In the genomic region with DNA sequence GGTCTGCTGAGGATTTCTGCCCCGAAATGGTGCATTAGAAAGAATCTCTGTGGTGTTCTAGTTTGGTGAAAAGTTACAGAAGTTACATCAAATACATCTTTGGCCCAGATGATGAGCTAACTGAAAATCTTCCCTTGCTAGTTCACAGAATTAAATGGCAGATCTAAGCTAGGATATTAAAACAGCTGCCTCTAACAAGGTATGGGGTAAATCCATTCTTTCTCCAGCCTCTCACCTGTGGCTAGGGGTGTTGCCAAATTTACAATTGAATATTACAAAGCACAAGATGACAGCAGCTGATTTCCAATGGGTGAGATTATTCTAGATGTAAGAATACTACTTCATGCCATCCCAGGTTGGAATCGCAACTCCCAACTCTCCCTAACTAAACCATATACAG, we compare ENCODE assay signal across 8 mouse cellular contexts. TPM values are rescaled to one million over a fixed set of nuclear protein-coding genes. Genes with fewer than 3 reads are reported as not detected.
DNase-seq lines count a peak whose midpoint lies in the region; ATAC-seq and TF ChIP-seq lines count a peak whose summit lies in the region.

Gene Cul1 (plus strand): TSS at position 301 of the 400 bp plus-strand sequence.

- TF ChIP-seq CTCF in kidney, adult 2 months (conservative IDR thresholded peaks at IDR 0.05; ENCODE audit: insufficient read depth, insufficient read length, low read depth, low read length) = no peak

- no peak for DNase-seq in kidney, adult 2 months
- no peak for DNase-seq in kidney, postnatal 25 days
- no peak for DNase-seq in adrenal gland, adult 2 months
- DNase-seq in gastrocnemius, adult 18-20 months (ENCODE audit: low spot score) = no peak
- no peak for DNase-seq in cerebellum, adult 9-10 months
- DNase-seq in cerebellum, postnatal 14 days = no peak

- H3K4me1 ChIP-seq in kidney, adult 2 months (ENCODE audit: control insufficient read depth, insufficient read depth, low read length) = peaks cover 9% of the 10 kb centered on the region
- H3K4me1 ChIP-seq in hindbrain, embryonic 16.5 days (ENCODE audit: control insufficient read depth, insufficient read depth, low read depth, low read length) = peaks cover 15% of the 10 kb centered on the region

- H3K4me3 ChIP-seq in kidney, adult 2 months (ENCODE audit: insufficient read depth, low read depth, low read length) = peak within 1 kb of the TSS; percentile 73
- peak within 1 kb of the TSS; percentile 99 for H3K4me3 ChIP-seq in hindbrain, embryonic 16.5 days (ENCODE audit: low read length)
- H3K4me3 ChIP-seq in macrophage (ENCODE audit: inconsistent target) = peak within 1 kb of the TSS; percentile 43

- no peaks in the 10 kb centered on the region for H3K27me3 ChIP-seq in kidney, adult 2 months (replicated peaks; ENCODE audit: control insufficient read depth, insufficient read depth, low read length)
- H3K27me3 ChIP-seq in hindbrain, embryonic 16.5 days (replicated peaks; ENCODE audit: control insufficient read depth, insufficient read depth, low read length) = no peaks in the 10 kb centered on the region

- no peaks in the 10 kb centered on the region for H3K9me3 ChIP-seq in hindbrain, embryonic 16.5 days (ENCODE audit: control insufficient read depth, low read length)

- H3K79me2 ChIP-seq in macrophage (ENCODE audit: inconsistent target) = peaks cover 32% of the 10 kb centered on the region

- H3K9ac ChIP-seq in hindbrain, embryonic 16.5 days (ENCODE audit: low read depth, low read length) = peak within 1 kb of the TSS; percentile 100

- H3K27ac ChIP-seq in kidney, adult 2 months (ENCODE audit: insufficient read depth, low read depth, low read length) = peak within 1 kb of the TSS; percentile 72
- peak within 1 kb of the TSS; percentile 98 for H3K27ac ChIP-seq in hindbrain, embryonic 16.5 days (ENCODE audit: low read depth, low read length)
- H3K27ac ChIP-seq in macrophage = no peak within 1 kb of the TSS

- no peak for TF ChIP-seq POLR2A in kidney, adult 2 months (IDR thresholded peaks at IDR 0.05; ENCODE audit: low read depth, low read length)

- H3K36me3 ChIP-seq in kidney, adult 2 months (ENCODE audit: control insufficient read depth, insufficient read depth, low read length) = no peaks in the 10 kb centered on the region
- no peaks in the 10 kb centered on the region for H3K36me3 ChIP-seq in hindbrain, embryonic 16.5 days (ENCODE audit: control insufficient read depth, insufficient read depth, low read length)
- H3K36me3 ChIP-seq in macrophage (ENCODE audit: inconsistent target) = no peaks in the 10 kb centered on the region

- no peak for ATAC-seq in hindbrain, embryonic 16.5 days

- 52% methylated on average over 2 of the region's 2 CpGs for WGBS in kidney, adult 2 months
- WGBS in hindbrain, embryonic 16.5 days = 39% methylated on average over 2 of the region's 2 CpGs
- 39% methylated on average over 2 of the region's 2 CpGs for WGBS in macrophage (ENCODE audit: missing documents)

- H3K4me2 ChIP-seq in hindbrain, embryonic 16.5 days (ENCODE audit: low read length) = peak within 1 kb of the TSS; percentile 92

RNA-seq across cellular contexts. Expression of gene Cul1, which starts in this region (rescaled TPM):
- 23.2 and 28.5 TPM in 2 replicates for polyA plus RNA-seq in kidney, adult 2 months (2012; rRNA removed)
- total RNA-seq in adrenal gland, adult 2 months (2021) = 100 to 1,000 TPM in 1 of 2 experiments, 10 to 100 TPM in 1; 89.9 to 107 TPM
- 7.4 and 9.2 TPM in 2 replicates for polyA plus RNA-seq in adrenal gland, adult 2 months (2012; rRNA removed)
- 10 to 100 TPM; 66.2 to 70.8 TPM for total RNA-seq in gastrocnemius, adult 18-20 months (2021)
- polyA plus RNA-seq in hindbrain, embryonic 16.5 days (2015; fragmentation: Nextera tagmentation; extraction: Ambion mirVana) = 118 and 121 TPM in 2 replicates
- total RNA-seq in macrophage (2018; cell fraction: chromatin; rRNA removed) = 100 to 1,000 TPM in 23 of 26 experiments, 10 to 100 TPM in 3; 86.6 to 185 (median 125) TPM
- total RNA-seq in macrophage (2018; cell fraction: cytosol; rRNA removed) = 10 to 100 TPM; 44.3 to 61.0 (median 51.2) TPM
- total RNA-seq in macrophage (2018; cell fraction: nucleus; rRNA removed) = 100 to 1,000 TPM in 1 of 26 experiments, 10 to 100 TPM in 25; 54.5 to 115 (median 71.5) TPM
- 55.5 to 90.7 TPM (median 67.9 TPM) in 3 replicates for polyA plus RNA-seq in macrophage (2018)

Comparison
In these comparisons a context has a peak if more than half of its experiments do, and no peak if none do; other contexts are left out.
1. H3K4me3 ChIP-seq: peak in every context shown above with its lines; median percentile 99 in hindbrain, embryonic 16.5 days; 73 in kidney, adult 2 months; 43 in macrophage.